Mouse (Mus musculus) testis, adult 2 months (tissue): ENCODE measurements around the gene Tmem205.

Experiments used
- CTCF ChIP-seq: fragments of 200-500 bp; IDR thresholded peaks from 2 replicates; pipeline ENCODE4 v1.5.1; 2012; ENCODE audit warnings: low read depth, mild to moderate bottlenecking, inconsistent platforms, low read length, moderate library complexity; ENCODE audit not compliant: control insufficient read depth, insufficient read depth, insufficient replicate concordance
- POLR2A ChIP-seq: fragments of 200-500 bp; IDR thresholded peaks from 2 replicates; pipeline ENCODE4 v1.6.1; 2012; ENCODE audit warnings: low read depth, mild to moderate bottlenecking, inconsistent platforms, low read length, moderate library complexity; ENCODE audit not compliant: control insufficient read depth

DNA sequence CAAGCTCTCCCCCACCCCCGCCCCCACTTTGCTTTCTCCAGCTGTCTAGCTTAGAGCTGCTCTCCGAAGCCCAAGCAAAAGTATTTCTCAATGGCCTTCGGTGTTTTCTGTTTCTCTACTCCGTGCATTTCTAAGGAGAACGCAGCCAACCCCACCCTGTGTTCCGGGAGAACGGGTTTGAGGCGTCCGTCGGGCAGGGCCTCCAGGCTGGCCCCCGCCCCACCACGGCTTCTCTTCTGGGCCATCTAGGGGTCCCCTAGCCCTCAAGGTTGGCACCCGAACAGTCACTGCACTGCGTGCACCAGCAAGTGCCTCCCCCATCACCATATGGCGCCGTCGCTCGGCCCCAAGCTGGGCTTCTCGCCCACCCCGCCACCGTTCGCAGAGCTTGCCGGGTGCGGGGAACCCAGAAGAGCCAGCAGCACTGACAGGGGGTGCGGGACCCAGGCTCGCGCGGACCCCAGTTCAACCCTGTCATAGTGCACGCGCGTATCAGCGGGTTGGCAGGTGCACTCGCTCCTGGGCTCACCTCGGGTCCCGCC, 9.8 kb downstream of the Tmem205 start:
- TF ChIP-seq CTCF: no peak
- TF ChIP-seq POLR2A: no peak
